Mouse (Mus musculus): ENCODE measurements around the gene Cracr2b. TPM values are rescaled to one million over a fixed set of nuclear protein-coding genes. Genes with fewer than 3 reads are reported as not detected.
A peak's percentile ranks its signal among the peaks of the same experiment; 100 is the strongest.

Gene Cracr2b
- polyA plus RNA-seq, 1 experiment from 2014 or later: 40.8 TPM

DNA sequence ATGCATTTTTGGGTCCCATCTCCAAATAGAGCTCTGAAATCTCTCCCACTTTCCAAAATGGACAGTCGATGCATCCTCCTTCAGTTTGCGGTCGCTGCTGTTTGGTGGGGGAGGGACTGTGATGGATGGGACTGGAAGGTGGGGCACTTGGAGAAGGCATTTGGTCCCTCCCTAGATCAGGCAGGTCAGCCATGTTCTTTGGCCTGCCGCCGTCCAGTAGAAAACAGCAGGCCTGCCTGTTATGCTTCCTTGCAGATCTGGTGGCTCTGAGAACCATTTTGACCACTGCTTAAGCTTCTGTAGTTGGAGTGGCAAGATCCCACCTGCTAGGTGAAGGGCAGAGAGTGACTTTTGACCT, 7.2 kb downstream of the Cracr2b start:
- Histone ChIP-seq H3K9ac (peak overlapping the region; percentile 68), H3K27me3 (peaks cover 20% of the 10 kb centered on the region), H3K4me2 (peak overlapping the region; percentile 74), H3K4me1 (peaks cover 53% of the 10 kb centered on the region), H3K27ac (peak overlapping the region; percentile 84), H3K4me3 (peak overlapping the region; percentile 61), H3K9me3 (no peaks in the 10 kb centered on the region), H3K36me3 (peaks cover 32% of the 10 kb centered on the region)
- WGBS: 9% methylated on average over 5 of the region's 5 CpGs
- no peak for ATAC-seq (ENCODE audit: borderline replicate concordance, extremely low read depth, low FRiP score, low TSS enrichment)

DNA sequence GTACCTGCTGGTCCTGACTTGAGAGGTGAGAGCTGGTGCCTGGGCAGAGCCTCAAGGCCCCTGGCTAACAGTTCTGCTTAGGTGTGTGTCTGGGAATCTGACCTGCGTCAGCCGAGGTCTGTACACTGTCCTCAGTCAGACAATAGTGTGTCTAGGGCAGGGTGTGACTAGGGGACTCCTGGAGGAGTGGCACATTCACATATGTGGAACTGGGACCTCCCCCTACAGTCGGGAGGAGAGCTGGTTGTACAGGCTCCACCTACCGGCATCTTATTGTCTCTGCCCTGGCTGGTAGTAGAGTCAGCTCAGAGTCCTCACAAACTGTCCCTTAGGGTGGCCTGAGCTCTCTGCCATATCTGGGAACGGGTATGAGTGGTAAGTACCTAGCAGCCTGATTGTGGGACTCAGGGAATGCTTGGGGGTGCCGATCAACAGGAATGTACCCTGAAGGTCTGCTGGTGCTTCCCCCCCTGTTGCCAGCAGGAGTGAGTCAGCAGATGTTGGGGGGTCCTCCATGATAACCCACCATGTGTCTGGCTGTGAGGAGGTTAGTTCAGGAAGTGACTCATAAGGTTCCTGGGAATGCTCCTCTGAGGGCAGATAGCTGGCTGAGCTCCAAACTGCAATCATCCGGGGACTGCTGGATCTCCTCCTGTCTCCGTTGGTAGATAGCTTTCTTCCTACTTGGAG, 7.8 kb downstream of the Cracr2b start:
- WGBS: 2% methylated on average over 8 of the region's 8 CpGs
- Histone ChIP-seq H3K9ac (peak overlapping the region; percentile 68), H3K4me3 (peak overlapping the region; percentile 61), H3K9me3 (no peaks in the 10 kb centered on the region), H3K4me1 (peaks cover 56% of the 10 kb centered on the region), H3K4me2 (peak overlapping the region; percentile 74), H3K27ac (peak overlapping the region; percentile 84), H3K36me3 (peaks cover 32% of the 10 kb centered on the region), H3K27me3 (peaks cover 15% of the 10 kb centered on the region)
- peak; percentile 66 for ATAC-seq (ENCODE audit: borderline replicate concordance, extremely low read depth, low FRiP score, low TSS enrichment)

DNA sequence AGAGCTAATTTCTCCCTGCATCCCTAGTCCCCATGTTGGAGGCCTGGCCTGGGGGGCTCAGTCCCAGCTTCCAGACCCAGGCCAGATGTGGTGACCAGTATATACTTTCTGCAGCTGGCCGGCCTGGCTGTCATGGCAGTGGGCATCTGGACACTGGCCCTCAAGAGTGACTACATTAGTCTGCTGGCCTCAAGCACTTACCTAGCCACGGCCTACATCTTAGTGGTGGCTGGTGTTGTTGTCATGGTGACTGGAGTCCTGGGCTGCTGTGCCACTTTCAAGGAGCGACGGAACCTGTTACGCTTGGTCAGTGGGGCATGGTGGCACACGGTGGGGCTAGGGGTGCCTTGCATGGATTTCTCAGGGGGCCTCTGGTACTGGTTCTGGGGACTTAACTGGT, 8.5 kb downstream of the Cracr2b start:
- Histone ChIP-seq H3K9me3 (no peaks in the 10 kb centered on the region), H3K4me2 (peak overlapping the region; percentile 74), H3K9ac (peak overlapping the region; percentile 68), H3K4me1 (peaks cover 56% of the 10 kb centered on the region), H3K27ac (peak overlapping the region; percentile 84), H3K36me3 (peaks cover 32% of the 10 kb centered on the region), H3K27me3 (peaks cover 8% of the 10 kb centered on the region), H3K4me3 (peak overlapping the region; percentile 61)
- ATAC-seq (ENCODE audit: borderline replicate concordance, extremely low read depth, low FRiP score, low TSS enrichment): no peak
- 74% methylated on average over 6 of the region's 6 CpGs for WGBS

GRCm38 (mm10) chr7:141469901-141470636, 9.2 kb downstream of the Cracr2b start:
- Histone ChIP-seq H3K4me3 (no peak overlapping the region), H3K4me2 (0 out of 2 replicates have a peak overlapping the region, but pooled peaks have one; percentile 74), H3K27me3 (peaks cover under 1% of the 10 kb centered on the region), H3K36me3 (peaks cover 32% of the 10 kb centered on the region), H3K9me3 (no peaks in the 10 kb centered on the region), H3K4me1 (peaks cover 50% of the 10 kb centered on the region), H3K9ac (no peak overlapping the region), H3K27ac (no peak overlapping the region)
- no peak for ATAC-seq (ENCODE audit: borderline replicate concordance, extremely low read depth, low FRiP score, low TSS enrichment)
- WGBS: 88% methylated on average over 18 of the region's 18 CpGs

- H3K9me3 ChIP-seq: no peaks in the 10 kb centered on the region
- no peak overlapping the region for H3K4me3 ChIP-seq
- peaks cover 32% of the 10 kb centered on the region for H3K36me3 ChIP-seq
- no peak for ATAC-seq (ENCODE audit: borderline replicate concordance, extremely low read depth, low FRiP score, low TSS enrichment)
- H3K27me3 ChIP-seq: no peaks in the 10 kb centered on the region; the same call in 1 of the 2 replicates
- no peak overlapping the region for H3K27ac ChIP-seq
- no peak overlapping the region for H3K4me2 ChIP-seq
- peaks cover 46% of the 10 kb centered on the region for H3K4me1 ChIP-seq
- WGBS: 92% methylated on average over 10 of the region's 10 CpGs
- no peak overlapping the region for H3K9ac ChIP-seq
Measured at GRCm38 (mm10) chr7:141470637-141470944, 9.7 kb downstream of the Cracr2b start.

GRCm38 (mm10) chr7:141471236-141471635, 10.3 kb downstream of the Cracr2b start:
- H3K9me3 ChIP-seq: no peaks in the 10 kb centered on the region
- H3K36me3 ChIP-seq: peaks cover 32% of the 10 kb centered on the region
- H3K4me3 ChIP-seq: no peak overlapping the region
- ATAC-seq (ENCODE audit: borderline replicate concordance, extremely low read depth, low FRiP score, low TSS enrichment): no peak
- no peak overlapping the region for H3K4me2 ChIP-seq
- no peaks in the 10 kb centered on the region for H3K27me3 ChIP-seq
- no peak overlapping the region for H3K9ac ChIP-seq
- 83% methylated on average over 1 of the region's 1 CpGs for WGBS
- peaks cover 47% of the 10 kb centered on the region for H3K4me1 ChIP-seq
- H3K27ac ChIP-seq: no peak overlapping the region

DNA sequence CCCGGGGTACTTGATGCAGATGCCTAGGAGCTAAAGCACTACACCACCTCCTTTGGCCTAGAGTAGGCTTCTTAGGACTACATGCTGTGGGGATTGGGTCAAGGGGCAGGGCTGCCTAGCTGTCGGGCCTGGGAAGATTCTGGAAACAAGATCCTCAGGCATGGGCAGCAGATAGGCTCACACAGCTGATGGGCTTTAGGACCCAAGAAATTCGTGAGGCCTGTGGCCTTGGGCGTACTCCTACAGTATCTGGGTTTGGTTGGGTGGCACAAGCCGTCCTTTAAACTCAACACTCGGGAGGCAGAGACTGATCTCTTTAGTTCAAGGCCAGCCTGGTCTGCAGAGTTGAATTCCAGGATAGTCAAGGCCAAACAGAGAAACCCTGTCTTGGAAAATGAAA, 11.3 kb downstream of the Cracr2b start:
- 74% methylated on average over 6 of the region's 6 CpGs for WGBS
- no peak overlapping the region for H3K27ac ChIP-seq
- no peaks in the 10 kb centered on the region for H3K27me3 ChIP-seq
- no peak overlapping the region for H3K9ac ChIP-seq
- no peaks in the 10 kb centered on the region for H3K9me3 ChIP-seq
- no peak for ATAC-seq (ENCODE audit: borderline replicate concordance, extremely low read depth, low FRiP score, low TSS enrichment)
- peaks cover 32% of the 10 kb centered on the region for H3K36me3 ChIP-seq
- peaks cover 46% of the 10 kb centered on the region for H3K4me1 ChIP-seq
- H3K4me3 ChIP-seq: no peak overlapping the region
- H3K4me2 ChIP-seq: no peak overlapping the region

DNA sequence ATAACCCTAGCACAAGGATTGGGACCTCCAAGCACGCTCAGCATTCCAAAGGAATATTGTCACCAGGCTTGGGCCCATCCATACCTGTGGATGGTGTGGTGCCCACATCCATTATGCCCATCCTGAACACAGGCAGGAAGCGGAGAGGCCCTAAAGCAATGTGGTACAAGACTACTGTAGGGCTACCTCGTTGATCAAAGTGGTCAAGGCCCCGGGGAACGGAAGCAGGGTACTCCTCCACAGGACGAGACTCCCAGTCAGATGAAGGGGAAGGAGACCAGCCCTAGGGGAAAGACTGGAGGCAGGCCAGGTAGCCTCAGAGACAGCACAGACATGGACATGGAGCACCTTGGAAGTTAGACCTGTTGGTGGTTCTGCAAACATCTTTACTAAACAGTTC, 11.9 kb downstream of the Cracr2b start:
- Histone ChIP-seq H3K9ac (no peak overlapping the region), H3K4me2 (no peak overlapping the region), H3K27me3 (no peaks in the 10 kb centered on the region), H3K4me1 (peaks cover 51% of the 10 kb centered on the region), H3K4me3 (no peak overlapping the region), H3K36me3 (peaks cover 32% of the 10 kb centered on the region), H3K9me3 (no peaks in the 10 kb centered on the region), H3K27ac (no peak overlapping the region)
- WGBS: 80% methylated on average over 6 of the region's 6 CpGs
- ATAC-seq (ENCODE audit: borderline replicate concordance, extremely low read depth, low FRiP score, low TSS enrichment): no peak

GRCm38 (mm10) chr7:141474160-141474559, 13.3 kb downstream of the Cracr2b start:
- Histone ChIP-seq H3K9me3 (no peaks in the 10 kb centered on the region), H3K36me3 (peaks cover 32% of the 10 kb centered on the region), H3K9ac (peak overlapping the region; percentile 80), H3K27ac (no peak overlapping the region), H3K4me1 (peaks cover 47% of the 10 kb centered on the region), H3K27me3 (no peaks in the 10 kb centered on the region), H3K4me2 (peak overlapping the region; percentile 87), H3K4me3 (peak overlapping the region; percentile 82)
- no peak for ATAC-seq (ENCODE audit: borderline replicate concordance, extremely low read depth, low FRiP score, low TSS enrichment)
- 4% methylated on average over 5 of the region's 5 CpGs for WGBS

GRCm38 (mm10) chr7:141475011-141475804, 14.3 kb downstream of the Cracr2b start, which contains the start of the genes Polr2l and Tspan4:
Gene Polr2l, minus strand, starts transcription at chr7:141475132.
Gene Tspan4, plus strand, starts transcription at chr7:141475240.
- under 1% methylated on average over 83 of the region's 87 CpGs for WGBS
- peaks cover 23% of the 10 kb centered on the region for H3K36me3 ChIP-seq
- H3K9me3 ChIP-seq: no peaks in the 10 kb centered on the region
- peak within 1 kb of the TSS; percentile 87 for H3K4me2 ChIP-seq
- no peaks in the 10 kb centered on the region for H3K27me3 ChIP-seq
- H3K27ac ChIP-seq: peak within 1 kb of the TSS; percentile 99
- peak within 1 kb of the TSS; percentile 80 for H3K9ac ChIP-seq
- peak within 1 kb of the TSS; percentile 82 for H3K4me3 ChIP-seq
- peak; percentile 66; the same call in 1 of the 2 replicates for ATAC-seq (ENCODE audit: borderline replicate concordance, extremely low read depth, low FRiP score, low TSS enrichment)
- H3K4me1 ChIP-seq: peaks cover 40% of the 10 kb centered on the region

DNA sequence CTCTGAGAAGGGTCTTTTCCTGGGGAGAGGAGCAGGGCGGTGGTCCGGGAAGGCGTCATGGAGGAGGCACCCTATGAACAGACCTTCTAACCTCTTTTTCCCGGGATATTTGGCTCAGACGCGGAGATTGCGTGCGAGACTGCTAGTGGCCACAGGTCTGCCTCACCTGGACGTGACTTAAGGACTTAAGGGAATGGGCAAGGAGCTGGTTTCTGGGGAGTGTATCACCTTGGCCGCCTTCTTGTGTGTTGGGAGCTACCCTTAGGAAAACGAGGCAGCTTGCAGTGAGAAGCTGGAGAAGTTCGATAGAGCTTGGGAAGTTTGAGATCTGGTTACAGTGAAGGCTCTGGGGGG, 14.9 kb downstream of the Cracr2b start:
- ATAC-seq (ENCODE audit: borderline replicate concordance, extremely low read depth, low FRiP score, low TSS enrichment): no peak
- Histone ChIP-seq H3K36me3 (peaks cover 17% of the 10 kb centered on the region), H3K27ac (peak overlapping the region; percentile 99), H3K9me3 (no peaks in the 10 kb centered on the region), H3K27me3 (no peaks in the 10 kb centered on the region), H3K9ac (peak overlapping the region; percentile 80), H3K4me2 (peak overlapping the region; percentile 87), H3K4me3 (peak overlapping the region; percentile 82), H3K4me1 (peaks cover 44% of the 10 kb centered on the region)
- whole genome bisulfite sequencing: under 1% methylated on average over 12 of the region's 12 CpGs

All from lung, embryonic 15.5 days (tissue).